Mouse (Mus musculus): ENCODE measurements at regions not wholly inside any gene's neighbourhood (a gene's known extent, or its start where the extent isn't known, plus 50 kb on each side); places are given as distances from the start of the nearest gene placed in this dataset.
A peak's percentile ranks its signal among the peaks of the same experiment; 100 is the strongest.

GRCm38 (mm10) chr2:72637881-72638620 is 162.1 kb downstream of the Cdca7 start:
- H3K4me3 ChIP-seq (ENCODE audit: control insufficient read depth, low read depth, low read length), result no peak overlapping the region
- H3K4me1 ChIP-seq (ENCODE audit: control insufficient read depth, insufficient read depth, low read length), result no peaks in the 10 kb centered on the region; the same call in 1 of the 2 replicates
- no peak overlapping the region for H3K27ac ChIP-seq (ENCODE audit: control insufficient read depth, insufficient read depth, low read depth, low read length)
- H3K27me3 ChIP-seq (ENCODE audit: control insufficient read depth, insufficient read depth, low read length), result no peaks in the 10 kb centered on the region
- H3K36me3 ChIP-seq (ENCODE audit: control insufficient read depth, insufficient read depth, low read length), result no peaks in the 10 kb centered on the region
- TF ChIP-seq POLR2A (IDR thresholded peaks at IDR 0.05; ENCODE audit: control insufficient read depth, low read depth, low read length), result no peak
- no peak for TF ChIP-seq CTCF (IDR thresholded peaks at IDR 0.05; ENCODE audit: control insufficient read depth, insufficient read depth, insufficient replicate concordance, low read depth, low read length)

GRCm38 (mm10) chr2:72639022-72639421 is 163.1 kb downstream of the Cdca7 start:
- Histone ChIP-seq H3K27me3 (ENCODE audit: control insufficient read depth, insufficient read depth, low read length) (no peaks in the 10 kb centered on the region), H3K4me3 (ENCODE audit: control insufficient read depth, low read depth, low read length) (no peak overlapping the region), H3K27ac (ENCODE audit: control insufficient read depth, insufficient read depth, low read depth, low read length) (no peak overlapping the region), H3K36me3 (ENCODE audit: control insufficient read depth, insufficient read depth, low read length) (no peaks in the 10 kb centered on the region), H3K4me1 (ENCODE audit: control insufficient read depth, insufficient read depth, low read length) (no peaks in the 10 kb centered on the region; the same call in 1 of the 2 replicates)
- no peak for TF ChIP-seq POLR2A (IDR thresholded peaks at IDR 0.05; ENCODE audit: control insufficient read depth, low read depth, low read length)
- TF ChIP-seq CTCF (IDR thresholded peaks at IDR 0.05; ENCODE audit: control insufficient read depth, insufficient read depth, insufficient replicate concordance, low read depth, low read length), result no peak

GRCm38 (mm10) chr2:72641228-72641627 is 165.3 kb downstream of the Cdca7 start:
- Histone ChIP-seq H3K27ac (ENCODE audit: control insufficient read depth, insufficient read depth, low read depth, low read length) (no peak overlapping the region), H3K4me1 (ENCODE audit: control insufficient read depth, insufficient read depth, low read length) (no peaks in the 10 kb centered on the region), H3K4me3 (ENCODE audit: control insufficient read depth, low read depth, low read length) (no peak overlapping the region), H3K27me3 (ENCODE audit: control insufficient read depth, insufficient read depth, low read length) (no peaks in the 10 kb centered on the region), H3K36me3 (ENCODE audit: control insufficient read depth, insufficient read depth, low read length) (no peaks in the 10 kb centered on the region)
- TF ChIP-seq POLR2A (IDR thresholded peaks at IDR 0.05; ENCODE audit: control insufficient read depth, low read depth, low read length) (no peak), CTCF (IDR thresholded peaks at IDR 0.05; ENCODE audit: control insufficient read depth, insufficient read depth, insufficient replicate concordance, low read depth, low read length) (no peak)

GRCm38 (mm10) chr2:72644151-72644843 is 168.3 kb downstream of the Cdca7 start:
- TF ChIP-seq POLR2A (IDR thresholded peaks at IDR 0.05; ENCODE audit: control insufficient read depth, low read depth, low read length) (no peak), CTCF (IDR thresholded peaks at IDR 0.05; ENCODE audit: control insufficient read depth, insufficient read depth, insufficient replicate concordance, low read depth, low read length) (no peak)
- Histone ChIP-seq H3K4me1 (ENCODE audit: control insufficient read depth, insufficient read depth, low read length) (no peaks in the 10 kb centered on the region), H3K27me3 (ENCODE audit: control insufficient read depth, insufficient read depth, low read length) (no peaks in the 10 kb centered on the region), H3K4me3 (ENCODE audit: control insufficient read depth, low read depth, low read length) (no peak overlapping the region), H3K36me3 (ENCODE audit: control insufficient read depth, insufficient read depth, low read length) (no peaks in the 10 kb centered on the region), H3K27ac (ENCODE audit: control insufficient read depth, insufficient read depth, low read depth, low read length) (no peak overlapping the region)

GRCm38 (mm10) chr2:72647642-72648041 is 171.7 kb downstream of the Cdca7 start:
- H3K4me1 ChIP-seq (ENCODE audit: control insufficient read depth, insufficient read depth, low read length), result no peaks in the 10 kb centered on the region
- H3K27me3 ChIP-seq (ENCODE audit: control insufficient read depth, insufficient read depth, low read length), result no peaks in the 10 kb centered on the region
- H3K27ac ChIP-seq (ENCODE audit: control insufficient read depth, insufficient read depth, low read depth, low read length), result no peak overlapping the region
- no peak for TF ChIP-seq CTCF (IDR thresholded peaks at IDR 0.05; ENCODE audit: control insufficient read depth, insufficient read depth, insufficient replicate concordance, low read depth, low read length)
- no peak for TF ChIP-seq POLR2A (IDR thresholded peaks at IDR 0.05; ENCODE audit: control insufficient read depth, low read depth, low read length)
- no peaks in the 10 kb centered on the region for H3K36me3 ChIP-seq (ENCODE audit: control insufficient read depth, insufficient read depth, low read length)
- no peak overlapping the region for H3K4me3 ChIP-seq (ENCODE audit: control insufficient read depth, low read depth, low read length)

- Histone ChIP-seq H3K27me3 (ENCODE audit: control insufficient read depth, insufficient read depth, low read length) (no peaks in the 10 kb centered on the region), H3K4me1 (ENCODE audit: control insufficient read depth, insufficient read depth, low read length) (no peaks in the 10 kb centered on the region), H3K27ac (ENCODE audit: control insufficient read depth, insufficient read depth, low read depth, low read length) (no peak overlapping the region), H3K4me3 (ENCODE audit: control insufficient read depth, low read depth, low read length) (no peak overlapping the region), H3K36me3 (ENCODE audit: control insufficient read depth, insufficient read depth, low read length) (no peaks in the 10 kb centered on the region)
- no peak for TF ChIP-seq POLR2A (IDR thresholded peaks at IDR 0.05; ENCODE audit: control insufficient read depth, low read depth, low read length)
- TF ChIP-seq CTCF (IDR thresholded peaks at IDR 0.05; ENCODE audit: control insufficient read depth, insufficient read depth, insufficient replicate concordance, low read depth, low read length), result no peak
These were observed 172.3 kb downstream of the Cdca7 start for GRCm38 (mm10) chr2:72648294-72648693.

- Histone ChIP-seq H3K36me3 (ENCODE audit: control insufficient read depth, insufficient read depth, low read length) (no peaks in the 10 kb centered on the region), H3K4me3 (ENCODE audit: control insufficient read depth, low read depth, low read length) (no peak overlapping the region), H3K4me1 (ENCODE audit: control insufficient read depth, insufficient read depth, low read length) (no peaks in the 10 kb centered on the region), H3K27ac (ENCODE audit: control insufficient read depth, insufficient read depth, low read depth, low read length) (no peak overlapping the region), H3K27me3 (ENCODE audit: control insufficient read depth, insufficient read depth, low read length) (no peaks in the 10 kb centered on the region)
- TF ChIP-seq CTCF (IDR thresholded peaks at IDR 0.05; ENCODE audit: control insufficient read depth, insufficient read depth, insufficient replicate concordance, low read depth, low read length), result peak; percentile 2; the same call in 1 of the 2 replicates
- no peak for TF ChIP-seq POLR2A (IDR thresholded peaks at IDR 0.05; ENCODE audit: control insufficient read depth, low read depth, low read length)
These were observed 179.9 kb downstream of the Cdca7 start for GRCm38 (mm10) chr2:72655864-72656263.

Data from testis, adult 2 months (tissue).